Mouse (Mus musculus) adrenal gland, postnatal 36 days (tissue): Measurements from ENCODE around the gene Eif2d. TPM values are rescaled to one million over a fixed set of nuclear protein-coding genes. Genes with fewer than 3 reads are reported as not detected.

Source experiments
- DNase-seq, 2 experiments: peaks; one replicate each; pipeline ENCODE4 v3.0.0; 2021; ENCODE audit warnings: mixed read lengths in 1 of 2
- total RNA-seq, 2 experiments: library from RNA; stranded (reverse); gene quantifications; 2 replicates each; pipeline ENCODE4 v1.2.3; 2021

Gene Eif2d
- total RNA-seq, 2 experiments from 2014 or later = 34.8 to 46.9 TPM

- DNase-seq = no peak
These were observed 60.4 kb downstream of the Eif2d start for GRCm38 (mm10) chr1:131213361-131213760.

GRCm38 (mm10) chr1:131218933-131219332, 66.0 kb downstream of the Eif2d start:
- DNase-seq = no peak

- DNase-seq = no peak
These were observed 69.0 kb downstream of the Eif2d start for GRCm38 (mm10) chr1:131221822-131222590.

GRCm38 (mm10) chr1:131223345-131223744, 70.4 kb downstream of the Eif2d start:
- no peak for DNase-seq

- DNase-seq = no peak
These were observed 72.0 kb downstream of the Eif2d start for GRCm38 (mm10) chr1:131224848-131225471.

- DNase-seq = no peak
These were observed 75.2 kb downstream of the Eif2d start for GRCm38 (mm10) chr1:131228225-131228624.

GRCm38 (mm10) chr1:131228659-131229058, 75.7 kb downstream of the Eif2d start:
- no peak for DNase-seq

GRCm38 (mm10) chr1:131233527-131233926, 80.5 kb downstream of the Eif2d start:
- DNase-seq = no peak

- no peak for DNase-seq
These were observed 83.1 kb downstream of the Eif2d start for GRCm38 (mm10) chr1:131236077-131236476.

Other genes starting within 250 kb of the Eif2d start
- gene Il20, start 241.7 kb upstream of the Eif2d start, total RNA-seq = not detected
- gene Il19, start 213.1 kb upstream of the Eif2d start, total RNA-seq = not detected
- gene Il10, start 133.3 kb upstream of the Eif2d start, total RNA-seq = not detected
- 100 to 1,000 TPM; 205 to 213 TPM for gene Mapkapk2, start 55.4 kb upstream of the Eif2d start, total RNA-seq
- 1 to 10 TPM; 4.3 to 7.3 TPM for gene Dyrk3, start 14.8 kb upstream of the Eif2d start, total RNA-seq
- gene Rassf5, start 92.1 kb downstream of the Eif2d start, total RNA-seq = 10 to 100 TPM; 13.4 to 14.1 TPM
- gene Ikbke, start 126.4 kb downstream of the Eif2d start, total RNA-seq = 10 to 100 TPM in 1 of 2 experiments, 1 to 10 TPM in 1; 6.6 to 20.5 TPM